Mouse (Mus musculus) neural tube, embryonic 13.5 days (tissue): ENCODE data around the gene Nrros. TPM values are rescaled to one million over a fixed set of nuclear protein-coding genes. Genes with fewer than 3 reads are reported as not detected.

Source experiments
- ATAC-seq: fragments of 200-750 bp; cut with Nextera tagmentation; 2 replicates; pipeline ENCODE4 v1.8.0; 2017; ENCODE audit warnings: low read depth, mild to moderate bottlenecking, moderate TSS enrichment, moderate library complexity
- H3K27ac ChIP-seq: fragments of 300-500 bp; sonication (generic); replicated peaks from 2 replicates; pipeline ENCODE4 v1.5.1; 2015; ENCODE audit warnings: moderate library complexity, mild to moderate bottlenecking, inconsistent platforms
- H3K27me3 ChIP-seq: fragments of 300-500 bp; sonication (generic); 2 replicates; pipeline ENCODE4 v1.6.1; 2015; ENCODE audit warnings: mild to moderate bottlenecking, inconsistent platforms
- H3K36me3 ChIP-seq: fragments of 300-500 bp; sonication (generic); 2 replicates; pipeline ENCODE4 v1.6.1; 2015; ENCODE audit warnings: mild to moderate bottlenecking, inconsistent platforms
- H3K4me1 ChIP-seq: fragments of 300-500 bp; sonication (generic); replicated peaks from 2 replicates; pipeline ENCODE4 v1.6.1; 2015; ENCODE audit warnings: inconsistent platforms
- H3K4me2 ChIP-seq: fragments of 300-500 bp; sonication (generic); 2 replicates; pipeline ENCODE4 v1.6.1; 2015; ENCODE audit warnings: inconsistent platforms, mild to moderate bottlenecking, moderate library complexity
- H3K4me3 ChIP-seq: fragments of 300-500 bp; sonication (generic); 2 replicates; pipeline ENCODE4 v1.5.1; 2015; ENCODE audit warnings: mild to moderate bottlenecking, inconsistent platforms
- H3K9ac ChIP-seq: fragments of 300-500 bp; sonication (generic); 2 replicates; pipeline ENCODE4 v1.6.1; 2015; ENCODE audit warnings: moderate library complexity, mild to moderate bottlenecking, inconsistent platforms
- H3K9me3 ChIP-seq: fragments of 300-500 bp; sonication (generic); 2 replicates; pipeline ENCODE4 v1.6.1; 2016; ENCODE audit warnings: inconsistent platforms
- WGBS: fragments of 180-500 bp; shearing (Covaris S2); methylation state at CpG from one replicate; pipeline ENCODE4 v1.1.7; 2015; 5-methylcytosine and 5-hydroxymethylcytosine counted together
- polyA plus RNA-seq: library from polyadenylated mRNA; unstranded; fragments of >200 nt; fragmentation: Nextera tagmentation; extraction: Ambion mirVana; gene quantifications from 2 replicates; pipeline ENCODE4 v1.2.1, GENCODE M21; 2015

Nrros gene
- 8.1 and 9.9 TPM in 2 replicates for polyA plus RNA-seq

DNA sequence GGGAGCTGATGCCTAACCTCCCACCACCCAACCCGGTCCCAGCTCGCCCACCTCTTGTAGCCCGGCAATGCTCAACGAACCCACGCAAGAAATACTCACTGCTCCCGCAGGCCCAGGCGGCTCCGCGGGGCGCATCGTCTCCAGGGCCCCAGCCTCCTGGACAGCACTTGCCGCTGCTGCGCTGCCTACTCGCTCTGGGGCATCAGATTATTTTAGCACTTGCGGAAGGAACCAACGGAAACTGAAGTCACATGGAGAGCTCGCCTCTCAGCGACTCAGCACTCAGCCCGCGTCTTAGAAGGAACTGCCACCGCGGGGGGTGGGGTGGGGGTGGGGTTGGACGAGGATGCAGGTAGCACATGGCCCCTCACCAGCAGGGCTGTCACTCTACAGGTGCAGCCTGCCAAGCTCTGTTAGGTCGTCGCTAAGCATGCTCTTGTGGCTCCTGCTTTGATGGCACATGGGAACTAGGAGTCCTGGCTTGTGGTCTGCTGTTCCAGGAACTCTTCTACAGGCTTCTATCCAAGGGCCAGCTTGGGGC lies at the start of gene Nrros:
Gene Nrros (minus strand): TSS at position 314 of the 541 bp plus-strand sequence.
- Histone ChIP-seq H3K9me3 (no peaks in the 10 kb centered on the region), H3K4me3 (peak within 1 kb of the TSS; percentile 36), H3K4me2 (peak within 1 kb of the TSS; percentile 63), H3K9ac (peak within 1 kb of the TSS; percentile 69), H3K36me3 (no peaks in the 10 kb centered on the region), H3K27me3 (peaks cover 21% of the 10 kb centered on the region), H3K4me1 (peaks cover 8% of the 10 kb centered on the region), H3K27ac (no peak within 1 kb of the TSS)
- ATAC-seq, result no peak
- WGBS, result 2% methylated on average over 25 of the region's 25 CpGs

DNA sequence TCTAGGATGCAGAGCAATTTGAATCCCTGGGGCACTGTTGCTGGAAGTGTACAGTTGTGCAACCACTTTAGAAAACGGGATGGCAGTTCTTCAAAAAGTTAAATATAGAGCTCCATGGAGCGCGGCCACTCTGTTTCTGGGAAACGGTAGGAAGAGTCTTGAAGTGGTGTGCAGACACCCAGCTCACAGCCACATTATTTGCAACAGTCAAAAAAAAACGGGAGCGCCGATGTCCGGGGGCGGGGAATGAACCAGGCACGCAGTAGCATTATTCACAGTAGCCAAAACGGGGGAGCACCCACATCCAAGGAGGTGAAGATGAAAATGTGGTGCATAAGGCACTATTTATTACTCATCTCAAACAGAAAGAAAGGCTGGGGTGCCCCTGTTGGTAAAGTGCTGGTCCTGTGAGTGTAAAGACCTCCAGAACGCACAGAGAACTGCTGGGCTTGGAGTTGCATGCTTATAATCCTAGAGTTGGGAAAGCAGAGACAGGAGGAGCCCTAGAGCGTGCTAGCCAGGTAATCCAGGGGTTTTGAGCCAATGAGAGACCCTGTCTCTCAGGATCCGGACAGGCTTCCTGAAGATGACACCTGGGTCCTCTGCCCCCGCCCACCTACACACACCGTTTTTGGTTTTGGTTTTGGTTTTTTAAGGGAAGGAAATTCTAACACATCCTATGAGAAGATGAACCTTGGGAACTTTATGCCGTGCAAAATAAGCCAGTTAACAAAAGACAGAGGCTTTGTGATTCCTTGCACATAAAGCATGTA lies 49.6 kb upstream of the Nrros start:
- H3K4me3 ChIP-seq, result no peak overlapping the region
- H3K4me1 ChIP-seq, result no peaks in the 10 kb centered on the region
- no peaks in the 10 kb centered on the region for H3K36me3 ChIP-seq
- ATAC-seq, result no peak
- H3K9me3 ChIP-seq, result no peaks in the 10 kb centered on the region
- 83% methylated on average over 17 of the region's 17 CpGs for WGBS
- H3K4me2 ChIP-seq, result no peak overlapping the region
- no peak overlapping the region for H3K9ac ChIP-seq
- H3K27me3 ChIP-seq, result no peaks in the 10 kb centered on the region
- H3K27ac ChIP-seq, result no peak overlapping the region

DNA sequence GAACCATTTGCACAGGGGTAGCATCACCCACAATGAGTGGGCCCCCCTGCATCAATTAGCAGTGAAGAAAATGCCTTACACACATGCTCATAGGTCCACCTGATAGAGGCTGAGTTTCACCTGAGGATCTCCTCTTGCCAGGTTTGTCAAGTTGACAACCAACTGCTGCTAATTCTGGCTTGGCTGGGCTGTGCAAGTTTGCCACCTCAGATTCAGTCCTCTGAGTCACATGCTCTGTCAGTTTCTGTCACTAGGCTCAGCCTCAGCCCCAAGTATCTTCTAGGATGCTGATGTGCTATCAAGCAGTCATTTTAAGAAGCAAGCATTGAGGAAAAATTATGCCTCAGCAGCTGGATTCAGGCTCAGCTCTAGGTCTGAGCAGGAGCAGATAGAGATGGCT lies 48.8 kb upstream of the Nrros start:
- no peaks in the 10 kb centered on the region for H3K27me3 ChIP-seq
- no peak overlapping the region for H3K9ac ChIP-seq
- no peaks in the 10 kb centered on the region for H3K4me1 ChIP-seq
- no peak overlapping the region for H3K27ac ChIP-seq
- H3K9me3 ChIP-seq, result 0 out of 2 replicates have a peak, but pooled peaks cover 2% of the 10 kb centered on the region
- H3K4me2 ChIP-seq, result no peak overlapping the region
- ATAC-seq, result no peak
- no peaks in the 10 kb centered on the region for H3K36me3 ChIP-seq
- no peak overlapping the region for H3K4me3 ChIP-seq

DNA sequence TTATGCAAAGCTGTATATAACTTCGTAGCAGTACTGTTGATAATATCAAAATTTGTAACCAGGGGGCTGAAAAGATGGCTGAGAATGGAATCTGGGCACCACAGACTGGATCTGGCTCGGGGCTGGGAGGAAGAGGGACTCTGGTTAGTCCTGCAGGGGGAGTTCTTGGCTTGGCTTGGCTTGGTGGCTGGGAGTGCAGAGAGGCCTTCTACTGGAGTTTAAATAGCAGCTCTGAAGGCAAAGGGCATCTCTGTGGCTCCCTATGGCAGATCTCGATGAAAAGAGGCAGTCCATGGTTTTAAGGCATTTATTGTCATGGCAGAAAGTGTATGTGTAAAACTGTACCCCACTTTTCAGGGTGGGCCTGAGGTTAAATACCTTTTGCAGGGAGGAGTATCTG lies 39.5 kb upstream of the Nrros start:
- H3K9me3 ChIP-seq, result 0 out of 2 replicates have a peak, but pooled peaks cover 7% of the 10 kb centered on the region
- no peak overlapping the region for H3K9ac ChIP-seq
- no peaks in the 10 kb centered on the region for H3K36me3 ChIP-seq
- ATAC-seq, result no peak
- H3K4me2 ChIP-seq, result no peak overlapping the region
- H3K27me3 ChIP-seq, result peaks cover 15% of the 10 kb centered on the region; the same call in 1 of the 2 replicates
- H3K27ac ChIP-seq, result no peak overlapping the region
- 57% methylated on average over 3 of the region's 3 CpGs for WGBS
- H3K4me1 ChIP-seq, result peaks cover 6% of the 10 kb centered on the region
- no peak overlapping the region for H3K4me3 ChIP-seq

DNA sequence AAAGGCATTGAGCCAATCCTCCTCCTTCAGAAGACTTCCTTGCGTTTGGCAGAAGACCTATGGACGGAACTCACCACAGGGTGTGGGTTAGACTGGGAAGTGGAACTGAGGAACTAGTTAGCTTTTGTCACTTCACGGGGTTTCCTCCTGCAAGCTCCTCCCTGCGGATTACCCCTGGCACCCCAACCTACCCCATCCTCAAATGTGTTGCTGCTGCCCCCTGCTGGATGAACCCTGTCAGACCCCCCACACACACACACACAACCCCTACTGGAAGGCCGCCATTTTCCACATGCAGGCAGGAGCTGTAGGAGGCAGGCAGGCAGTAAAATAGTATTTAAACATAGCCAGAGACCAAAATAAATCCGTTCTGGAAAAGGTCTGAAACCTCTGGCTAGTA lies 37.3 kb upstream of the Nrros start:
- Histone ChIP-seq H3K9ac (no peak overlapping the region), H3K4me3 (no peak overlapping the region), H3K36me3 (no peaks in the 10 kb centered on the region), H3K27ac (no peak overlapping the region), H3K9me3 (0 out of 2 replicates have a peak, but pooled peaks cover 5% of the 10 kb centered on the region), H3K27me3 (peaks cover 15% of the 10 kb centered on the region; the same call in 1 of the 2 replicates), H3K4me1 (peaks cover 6% of the 10 kb centered on the region), H3K4me2 (no peak overlapping the region)
- ATAC-seq, result no peak
- WGBS, result 74% methylated on average over 6 of the region's 6 CpGs

DNA sequence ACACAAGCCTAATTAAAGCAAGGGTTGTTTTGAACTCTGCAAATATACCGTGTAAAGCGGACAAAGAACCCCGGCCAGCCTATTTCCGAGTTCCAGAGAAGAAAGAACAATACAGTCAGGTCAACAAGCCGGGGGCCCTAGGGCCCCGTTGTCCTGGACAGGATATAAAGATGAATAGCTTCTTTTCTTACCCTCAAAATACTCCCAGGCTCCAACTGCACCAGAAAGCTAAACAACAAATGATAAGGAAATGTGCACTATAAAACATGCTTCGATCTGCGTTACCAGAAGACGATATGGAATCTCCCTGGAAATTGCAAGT lies 35.6 kb upstream of the Nrros start:
- Histone ChIP-seq H3K4me2 (peak overlapping the region; percentile 44), H3K27me3 (peaks cover 15% of the 10 kb centered on the region; the same call in 1 of the 2 replicates), H3K9ac (peak overlapping the region; percentile 45; the same call in 1 of the 2 replicates), H3K4me3 (peak overlapping the region; percentile 15), H3K36me3 (no peaks in the 10 kb centered on the region), H3K27ac (peak overlapping the region; percentile 75), H3K4me1 (peaks cover 6% of the 10 kb centered on the region), H3K9me3 (0 out of 2 replicates have a peak, but pooled peaks cover 5% of the 10 kb centered on the region)
- WGBS, result 29% methylated on average over 9 of the region's 9 CpGs
- ATAC-seq, result peak; percentile 43

DNA sequence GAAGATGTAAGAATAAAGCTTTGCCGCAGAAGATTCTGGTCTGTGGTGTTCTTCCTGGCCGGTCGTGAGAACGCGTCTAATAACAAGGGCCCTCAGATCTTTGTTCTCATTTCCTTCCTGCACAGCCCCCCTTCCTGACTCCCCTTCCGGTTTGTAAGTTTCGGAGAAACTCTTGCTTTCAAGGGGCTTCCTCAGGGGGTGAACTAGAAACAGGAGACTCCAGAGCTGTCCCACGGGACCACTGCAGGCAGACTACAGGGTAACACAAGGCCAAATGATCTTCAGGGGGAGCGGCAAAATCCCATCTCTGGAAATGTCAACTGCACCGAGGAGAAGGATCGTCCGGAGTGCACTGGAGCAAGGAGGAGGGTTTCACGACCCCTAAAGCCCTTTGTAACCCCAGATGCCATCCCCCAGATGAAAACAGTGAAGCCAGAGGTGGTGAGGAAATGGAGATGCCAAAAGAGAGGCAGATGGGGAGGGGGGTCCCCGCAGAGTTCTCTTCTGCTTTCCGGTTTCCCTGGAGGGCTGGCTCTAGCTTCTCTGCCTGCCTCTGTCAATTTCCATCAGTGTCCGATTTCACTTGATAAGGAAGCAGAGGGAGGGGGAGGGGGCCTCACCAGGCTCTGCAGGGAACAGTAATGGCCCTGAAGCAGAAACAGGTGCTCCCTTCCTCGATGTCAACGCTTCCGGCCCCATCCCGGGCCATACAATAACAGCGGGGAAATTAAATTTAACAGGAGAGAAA lies 35.0 kb upstream of the Nrros start:
- Histone ChIP-seq H3K27me3 (peaks cover 15% of the 10 kb centered on the region; the same call in 1 of the 2 replicates), H3K4me2 (peak overlapping the region; percentile 44), H3K4me3 (peak overlapping the region; percentile 15), H3K9ac (peak overlapping the region; percentile 45; the same call in 1 of the 2 replicates), H3K36me3 (no peaks in the 10 kb centered on the region), H3K27ac (peak overlapping the region; percentile 75), H3K4me1 (peaks cover 6% of the 10 kb centered on the region), H3K9me3 (0 out of 2 replicates have a peak, but pooled peaks cover 5% of the 10 kb centered on the region)
- 55% methylated on average over 21 of the region's 21 CpGs for WGBS
- ATAC-seq, result peak; percentile 61

DNA sequence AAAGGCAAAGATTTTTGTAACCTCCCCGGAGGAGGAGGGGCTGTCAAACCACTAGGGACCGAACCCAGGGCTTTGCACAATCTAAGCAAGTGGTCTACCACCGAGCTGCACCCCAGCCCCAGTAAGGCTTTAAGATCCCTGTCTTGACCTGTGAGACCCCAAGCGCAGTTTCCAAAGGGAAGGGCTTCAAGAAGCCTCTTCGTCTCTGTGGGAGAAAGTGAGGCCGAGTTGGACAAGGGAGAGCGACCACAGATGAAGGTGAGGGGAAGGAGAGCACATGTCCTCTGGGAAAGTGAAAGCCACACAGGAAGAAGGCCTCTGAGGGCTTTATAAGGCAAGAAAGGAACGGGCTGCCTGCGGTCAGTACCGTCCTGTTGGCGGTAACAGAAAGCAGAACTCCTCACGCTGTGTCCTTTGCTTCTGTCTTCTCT lies 24.6 kb upstream of the Nrros start:
- Histone ChIP-seq H3K4me2 (no peak overlapping the region), H3K4me3 (no peak overlapping the region), H3K9ac (no peak overlapping the region), H3K27me3 (no peaks in the 10 kb centered on the region), H3K27ac (no peak overlapping the region), H3K9me3 (no peaks in the 10 kb centered on the region), H3K4me1 (no peaks in the 10 kb centered on the region), H3K36me3 (no peaks in the 10 kb centered on the region)
- ATAC-seq, result no peak
- 68% methylated on average over 12 of the region's 12 CpGs for WGBS

DNA sequence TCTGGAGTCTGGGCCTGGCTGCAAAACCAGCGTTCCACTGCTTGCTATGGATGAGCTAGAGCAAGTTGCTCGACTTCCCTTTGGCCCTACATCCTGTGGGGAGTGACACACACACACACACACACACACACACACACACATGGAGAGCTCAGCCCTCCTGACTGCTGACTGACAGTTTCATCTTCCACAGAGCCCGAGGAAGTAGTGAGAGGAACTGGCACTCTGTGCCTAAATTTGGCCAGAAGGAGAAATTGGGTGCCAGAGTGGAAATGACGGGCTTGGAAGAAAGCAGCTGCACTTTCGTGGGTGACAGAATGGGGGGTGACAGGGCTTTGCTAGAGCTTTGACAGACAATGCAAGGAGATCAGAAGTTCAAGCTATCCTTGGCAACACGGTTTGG lies 23.7 kb upstream of the Nrros start:
- Histone ChIP-seq H3K9ac (no peak overlapping the region), H3K9me3 (no peaks in the 10 kb centered on the region), H3K4me1 (no peaks in the 10 kb centered on the region), H3K27ac (no peak overlapping the region), H3K4me3 (no peak overlapping the region), H3K4me2 (no peak overlapping the region), H3K27me3 (no peaks in the 10 kb centered on the region), H3K36me3 (no peaks in the 10 kb centered on the region)
- WGBS, result 74% methylated on average over 6 of the region's 6 CpGs
- ATAC-seq, result no peak

DNA sequence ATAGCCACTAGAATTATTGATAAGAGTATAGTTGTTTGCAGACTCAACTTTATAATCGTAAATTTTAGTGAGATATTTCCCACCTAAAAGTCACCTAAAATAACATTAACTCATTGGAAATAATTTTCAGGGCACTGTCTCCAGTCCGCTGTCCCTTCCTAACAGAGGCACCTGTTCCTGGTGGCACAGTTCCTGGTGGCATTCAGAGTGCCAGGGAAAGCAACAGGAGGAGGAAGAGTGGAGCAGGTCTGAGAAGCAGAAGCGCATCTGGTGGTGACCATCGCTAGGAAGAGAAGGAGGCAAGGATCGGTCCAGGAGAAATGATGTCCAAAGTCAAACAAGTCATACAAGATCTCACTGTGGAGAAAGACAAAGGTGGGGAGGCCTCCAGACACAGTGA lies 20.7 kb upstream of the Nrros start:
- Histone ChIP-seq H3K9ac (no peak overlapping the region), H3K36me3 (no peaks in the 10 kb centered on the region), H3K4me3 (no peak overlapping the region), H3K4me2 (no peak overlapping the region), H3K27me3 (no peaks in the 10 kb centered on the region), H3K4me1 (no peaks in the 10 kb centered on the region), H3K27ac (no peak overlapping the region), H3K9me3 (no peaks in the 10 kb centered on the region)
- 91% methylated on average over 5 of the region's 5 CpGs for WGBS
- ATAC-seq, result no peak

DNA sequence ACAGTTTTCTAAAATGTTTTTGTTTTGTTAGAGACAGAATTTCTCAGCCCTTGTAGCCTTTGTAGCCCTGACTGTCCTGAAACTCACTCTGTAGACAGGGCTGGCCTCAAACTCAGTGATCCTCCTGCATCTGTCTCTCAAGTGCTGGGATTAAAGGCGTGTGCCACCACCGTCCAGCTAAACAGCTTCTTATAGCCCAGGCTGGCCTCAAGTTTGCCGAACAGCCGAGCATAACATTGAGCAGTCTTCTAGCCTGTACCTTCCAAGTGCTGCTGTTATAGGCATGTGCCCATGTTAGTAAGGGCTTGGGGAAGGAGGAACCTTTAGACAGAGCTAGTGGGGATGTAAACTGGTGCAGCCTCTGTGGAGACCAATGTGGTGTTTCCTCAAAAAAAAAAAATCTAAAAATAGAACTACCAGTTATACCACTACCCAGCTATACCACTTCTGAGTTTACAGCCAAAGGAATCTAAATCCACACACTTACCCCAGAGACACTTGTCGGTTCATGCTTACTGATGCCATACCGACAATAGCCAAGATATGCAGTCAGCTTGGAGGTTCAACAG lies 14.0 kb upstream of the Nrros start, which contains the start of gene Bex6:
Gene Bex6 (plus strand): TSS at position 491 of the 569 bp plus-strand sequence.
- WGBS, result 85% methylated on average over 6 of the region's 6 CpGs
- Histone ChIP-seq H3K4me1 (peaks cover 4% of the 10 kb centered on the region; the same call in 1 of the 2 replicates), H3K36me3 (no peaks in the 10 kb centered on the region), H3K27me3 (no peaks in the 10 kb centered on the region), H3K9ac (no peak within 1 kb of the TSS), H3K4me2 (no peak within 1 kb of the TSS), H3K27ac (no peak within 1 kb of the TSS), H3K4me3 (no peak within 1 kb of the TSS), H3K9me3 (no peaks in the 10 kb centered on the region)
- no peak for ATAC-seq
